In the genomic region with DNA sequence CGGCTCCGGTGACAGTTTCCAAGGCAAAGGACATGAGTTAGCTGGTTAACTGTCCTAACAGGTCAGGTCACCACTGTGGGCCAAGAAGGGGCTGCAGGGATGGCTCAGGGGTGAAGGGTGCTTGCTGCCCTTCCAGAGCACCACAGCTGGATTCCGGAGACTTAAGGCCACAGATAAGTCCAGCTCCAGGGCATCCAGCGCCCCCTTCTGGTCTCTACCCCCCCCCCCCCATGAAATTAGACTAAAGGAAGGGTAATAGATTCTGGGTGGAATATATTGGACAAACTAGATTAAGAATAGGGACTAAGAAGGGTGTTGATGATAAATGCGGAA, we compare ENCODE assay signal across 8 mouse cellular contexts. TPM values are rescaled to one million over a fixed set of nuclear protein-coding genes. Genes with fewer than 3 reads are reported as not detected.
DNase-seq lines count a peak whose midpoint lies in the region; ATAC-seq and TF ChIP-seq lines count a peak whose summit lies in the region.

No protein-coding gene starts in this region.

- H3K9ac ChIP-seq in embryonic facial prominence, embryonic 12.5 days = no peak overlapping the region
- H3K9ac ChIP-seq in intestine, embryonic 15.5 days = no peak overlapping the region

- no peaks in the 10 kb centered on the region for H3K36me3 ChIP-seq in embryonic facial prominence, embryonic 12.5 days
- no peaks in the 10 kb centered on the region for H3K36me3 ChIP-seq in intestine, embryonic 15.5 days
- H3K36me3 ChIP-seq in myocyte (ENCODE audit: control insufficient read depth, insufficient read depth) = no peaks in the 10 kb centered on the region

- H3K4me1 ChIP-seq in embryonic facial prominence, embryonic 12.5 days = no peaks in the 10 kb centered on the region; the same call in 1 of the 2 replicates
- 0 out of 2 replicates have a peak, but pooled peaks cover 3% of the 10 kb centered on the region for H3K4me1 ChIP-seq in intestine, embryonic 15.5 days (replicated peaks)

- peak overlapping the region; percentile 56 for H3K4me2 ChIP-seq in embryonic facial prominence, embryonic 12.5 days (replicated peaks)
- H3K4me2 ChIP-seq in intestine, embryonic 15.5 days (replicated peaks) = peak overlapping the region; percentile 70
- H3K4me2 ChIP-seq in myocyte (ENCODE audit: low read depth) = peak overlapping the region; percentile 73

- no peaks in the 10 kb centered on the region for H3K9me3 ChIP-seq in embryonic facial prominence, embryonic 12.5 days
- H3K9me3 ChIP-seq in intestine, embryonic 15.5 days = no peaks in the 10 kb centered on the region

- peak overlapping the region; percentile 17 for H3ac ChIP-seq in myocyte (ENCODE audit: control insufficient read depth, insufficient read length)

- ATAC-seq in embryonic facial prominence, embryonic 12.5 days (ENCODE audit: insufficient number of reproducible peaks, insufficient read depth, low FRiP score, low TSS enrichment) = no peak; the same call in 1 of the 2 replicates
- no peak for ATAC-seq in intestine, embryonic 15.5 days

- peak; percentile 40 for TF ChIP-seq CTCF in layer of hippocampus, adult 2 months (conservative IDR thresholded peaks at IDR 0.05)

- peaks cover 33% of the 10 kb centered on the region for H3K79me2 ChIP-seq in myocyte (ENCODE audit: control insufficient read depth, insufficient read depth)

- no peak for TF ChIP-seq POLR2A in myocyte (IDR thresholded peaks at IDR 0.05; ENCODE audit: insufficient read length, low read depth)

- H3K27me3 ChIP-seq in embryonic facial prominence, embryonic 12.5 days = no peaks in the 10 kb centered on the region
- H3K27me3 ChIP-seq in intestine, embryonic 15.5 days (replicated peaks) = no peaks in the 10 kb centered on the region
- H3K27me3 ChIP-seq in myocyte (ENCODE audit: control insufficient read depth, insufficient read depth, insufficient read length) = no peaks in the 10 kb centered on the region

- H3K4me3 ChIP-seq in layer of hippocampus, adult 2 months = peak overlapping the region; percentile 79
- peak overlapping the region; percentile 91 for H3K4me3 ChIP-seq in embryonic facial prominence, embryonic 12.5 days
- H3K4me3 ChIP-seq in intestine, embryonic 15.5 days (replicated peaks) = peak overlapping the region; percentile 97
- H3K4me3 ChIP-seq in myocyte = peak overlapping the region; percentile 34

- WGBS in embryonic facial prominence, embryonic 12.5 days = 31% methylated on average over 5 of the region's 5 CpGs
- 34% methylated on average over 5 of the region's 5 CpGs for WGBS in intestine, embryonic 15.5 days

- DNase-seq in layer of hippocampus, adult 2 months (ENCODE audit: low spot score in 2 of 2) = no peak
- no peak for DNase-seq in layer of hippocampus, postnatal 10 days (ENCODE audit: low spot score in 2 of 2)
- DNase-seq in retina, postnatal 1 day = no peak
- no peak for DNase-seq in thymus, adult 18-20 months
- no peak for DNase-seq in urinary bladder, adult 2 months (ENCODE audit: low spot score)

- H3K27ac ChIP-seq in layer of hippocampus, adult 2 months = peak overlapping the region; percentile 90
- no peak overlapping the region for H3K27ac ChIP-seq in embryonic facial prominence, embryonic 12.5 days
- no peak overlapping the region for H3K27ac ChIP-seq in intestine, embryonic 15.5 days

TF ChIP-seq in myocyte, 11 proteins besides CTCF, POLR2A, EP300 and RAD21:
- TF ChIP-seq POLR2AphosphoS2 (IDR thresholded peaks at IDR 0.05; ENCODE audit: insufficient read length, low read depth) (no peak), MYOD1 (IDR thresholded peaks at IDR 0.05; ENCODE audit: control insufficient read depth in 1 of 3, insufficient read length in 2 of 3, low read depth in 2 of 3) (no peak), E2F4 (IDR thresholded peaks at IDR 0.05; ENCODE audit: insufficient read depth) (no peak), USF1 (IDR thresholded peaks at IDR 0.05; ENCODE audit: low read depth) (no peak), REST (IDR thresholded peaks at IDR 0.05; ENCODE audit: insufficient read depth, insufficient read length) (no peak), TCF3 (IDR thresholded peaks at IDR 0.05; ENCODE audit: insufficient read length, low read depth) (no peak), CEBPB (IDR thresholded peaks at IDR 0.05; ENCODE audit: insufficient read depth, poor library complexity, severe bottlenecking) (no peak), MYOG (IDR thresholded peaks at IDR 0.05; ENCODE audit: control insufficient read depth in 1 of 3, insufficient read depth in 1 of 3, insufficient read length in 2 of 3, low read depth in 2 of 3) (no peak), SRF (IDR thresholded peaks at IDR 0.05; ENCODE audit: control insufficient read depth, insufficient read length, low read depth) (no peak), MAX (IDR thresholded peaks at IDR 0.05; ENCODE audit: low read depth) (no peak), TCF12 (IDR thresholded peaks at IDR 0.05; ENCODE audit: insufficient read depth, poor library complexity, severe bottlenecking) (no peak)

RNA-seq across cellular contexts. Expression of a gene that starts 0.3 kb away (rescaled TPM):
- 10 to 100 TPM; 24.9 to 25.3 TPM for total RNA-seq in layer of hippocampus, adult 2 months (2021)
- 10 to 100 TPM; 33.5 to 34.4 TPM for total RNA-seq in layer of hippocampus, postnatal 10 days (2021)
- polyA plus RNA-seq in embryonic facial prominence, embryonic 12.5 days (2016; fragmentation: Nextera tagmentation; extraction: Ambion mirVana) = 94.0 and 98.6 TPM in 2 replicates
- 80.4 and 84.5 TPM in 2 replicates for polyA plus RNA-seq in intestine, embryonic 15.5 days (2015; fragmentation: Nextera tagmentation; extraction: Ambion mirVana)
- polyA plus RNA-seq in myocyte (2012; fragmentation: generic; extraction: Trizol) = 48.2 TPM
- polyA plus RNA-seq in urinary bladder, adult 2 months (2012; rRNA removed) = 35.2 and 43.4 TPM in 2 replicates

Comparison
In these comparisons a context has a peak if more than half of its experiments do, and no peak if none do; other contexts are left out.
1. H3K4me3 ChIP-seq: peak in every context shown above with its lines; median percentile 97 in intestine, embryonic 15.5 days; 91 in embryonic facial prominence, embryonic 12.5 days; 79 in layer of hippocampus, adult 2 months; 34 in myocyte.